Mouse (Mus musculus) kidney, embryonic 16.5 days (tissue): ENCODE measurements around the gene Olfr1025-ps1. TPM values are rescaled to one million over a fixed set of nuclear protein-coding genes. Genes with fewer than 3 reads are reported as not detected.

Experiments
- ATAC-seq: fragments of 200-750 bp; cut with Nextera tagmentation; 2 replicates; pipeline ENCODE4 v1.8.0; 2017; ENCODE audit warnings: moderate TSS enrichment; ENCODE audit not compliant: low FRiP score, low TSS enrichment
- H3K27ac ChIP-seq: fragments of 300-500 bp; sonication (generic); 2 replicates; pipeline ENCODE4 v1.5.1; 2014; ENCODE audit warnings: low read length
- H3K27me3 ChIP-seq: fragments of 300-500 bp; sonication (generic); 2 replicates; pipeline ENCODE4 v1.6.1; 2014; ENCODE audit warnings: low read length, control low read depth, mixed read lengths; ENCODE audit not compliant: insufficient read depth
- H3K36me3 ChIP-seq: fragments of 300-500 bp; sonication (generic); 2 replicates; pipeline ENCODE4 v1.6.1; 2014; ENCODE audit warnings: low read length, control low read depth, mixed read lengths; ENCODE audit not compliant: insufficient read depth
- H3K4me1 ChIP-seq: fragments of 300-500 bp; sonication (generic); 2 replicates; pipeline ENCODE4 v1.6.1; 2014; ENCODE audit warnings: low read length, control low read depth, mixed read lengths; ENCODE audit not compliant: insufficient read depth
- H3K4me2 ChIP-seq: fragments of 300-500 bp; sonication (generic); replicated peaks from 2 replicates; pipeline ENCODE4 v1.6.1; 2014; ENCODE audit warnings: low read depth, low read length
- H3K4me3 ChIP-seq: fragments of 300-500 bp; sonication (generic); 2 replicates; pipeline ENCODE4 v1.5.1; 2014; ENCODE audit warnings: mild to moderate bottlenecking, low read length
- H3K9ac ChIP-seq: fragments of 300-500 bp; sonication (generic); replicated peaks from 2 replicates; pipeline ENCODE4 v1.6.1; 2014; ENCODE audit warnings: low read length
- H3K9me3 ChIP-seq: fragments of 300-500 bp; sonication (generic); 2 replicates; pipeline ENCODE4 v1.6.1; 2016; ENCODE audit warnings: low read length, control low read depth
- WGBS: fragments of 180-500 bp; shearing (Covaris S2); extraction: QIAGEN DNeasy Blood & Tissue Kit; methylation state at CpG from one replicate; pipeline ENCODE4 v1.1.7; 2014; 5-methylcytosine and 5-hydroxymethylcytosine counted together
- polyA plus RNA-seq: library from polyadenylated mRNA; unstranded; fragments of >200 nt; fragmentation: Nextera tagmentation; extraction: Ambion mirVana; gene quantifications from 2 replicates; pipeline ENCODE4 v1.2.1, GENCODE M21; 2015

The Olfr1025-ps1 gene
- polyA plus RNA-seq, result not detected in 2 replicates

- H3K4me3 ChIP-seq, result no peak within 1 kb of the TSS
- H3K4me1 ChIP-seq, result no peaks in the 10 kb centered on the region
- H3K36me3 ChIP-seq, result no peaks in the 10 kb centered on the region
- H3K9me3 ChIP-seq, result no peaks in the 10 kb centered on the region; the same call in 1 of the 2 replicates
- H3K9ac ChIP-seq, result no peak within 1 kb of the TSS
- no peak within 1 kb of the TSS for H3K4me2 ChIP-seq
- H3K27me3 ChIP-seq, result no peaks in the 10 kb centered on the region
- H3K27ac ChIP-seq, result no peak within 1 kb of the TSS
- 43% methylated on average over 1 of the region's 1 CpGs for WGBS
- ATAC-seq, result no peak
Observed at GRCm38 (mm10) chr2:85914893-85915292, at the start of gene Olfr1025-ps1. TSS of gene Olfr1025-ps1 (plus strand) at chr2:85915193.

- Histone ChIP-seq H3K36me3 (no peaks in the 10 kb centered on the region), H3K4me3 (no peak within 1 kb of the TSS), H3K27ac (no peak within 1 kb of the TSS), H3K4me2 (no peak within 1 kb of the TSS), H3K27me3 (no peaks in the 10 kb centered on the region), H3K4me1 (no peaks in the 10 kb centered on the region), H3K9me3 (no peaks in the 10 kb centered on the region), H3K9ac (no peak within 1 kb of the TSS)
- no peak for ATAC-seq
- WGBS, result 53% methylated on average over 2 of the region's 2 CpGs
Observed at GRCm38 (mm10) chr2:85868294-85868693, 46.7 kb upstream of the Olfr1025-ps1 start, which contains the start of gene Olfr1022. TSS of gene Olfr1022 (plus strand) at chr2:85868594.

- no peak within 1 kb of the TSS for H3K9ac ChIP-seq
- 76% methylated on average over 2 of the region's 2 CpGs for WGBS
- H3K4me1 ChIP-seq, result no peaks in the 10 kb centered on the region
- H3K4me3 ChIP-seq, result no peak within 1 kb of the TSS
- H3K27ac ChIP-seq, result no peak within 1 kb of the TSS
- ATAC-seq, result no peak
- H3K36me3 ChIP-seq, result no peaks in the 10 kb centered on the region
- no peaks in the 10 kb centered on the region for H3K9me3 ChIP-seq
- H3K4me2 ChIP-seq, result no peak within 1 kb of the TSS
- H3K27me3 ChIP-seq, result no peaks in the 10 kb centered on the region
Observed at GRCm38 (mm10) chr2:85885340-85885739, 29.7 kb upstream of the Olfr1025-ps1 start, which contains the start of gene Olfr1023. TSS of gene Olfr1023 (plus strand) at chr2:85885640.

- Histone ChIP-seq H3K36me3 (no peaks in the 10 kb centered on the region), H3K9me3 (no peaks in the 10 kb centered on the region; the same call in 1 of the 2 replicates), H3K4me1 (no peaks in the 10 kb centered on the region), H3K27ac (no peak within 1 kb of the TSS), H3K4me2 (no peak within 1 kb of the TSS), H3K27me3 (no peaks in the 10 kb centered on the region), H3K4me3 (no peak within 1 kb of the TSS), H3K9ac (no peak within 1 kb of the TSS)
- 84% methylated on average over 3 of the region's 3 CpGs for WGBS
- no peak for ATAC-seq
Observed at GRCm38 (mm10) chr2:85904952-85905351, 10.0 kb upstream of the Olfr1025-ps1 start, which contains the start of gene Olfr1024. TSS of gene Olfr1024 (minus strand) at chr2:85905052.

- Histone ChIP-seq H3K9me3 (no peaks in the 10 kb centered on the region; the same call in 1 of the 2 replicates), H3K4me1 (no peaks in the 10 kb centered on the region), H3K9ac (no peak overlapping the region), H3K4me2 (no peak overlapping the region), H3K27me3 (no peaks in the 10 kb centered on the region), H3K27ac (no peak overlapping the region), H3K4me3 (no peak overlapping the region), H3K36me3 (no peaks in the 10 kb centered on the region)
- no peak for ATAC-seq
Observed at GRCm38 (mm10) chr2:85913197-85913596, 1.8 kb upstream of the Olfr1025-ps1 start.

- no peak within 1 kb of the TSS for H3K27ac ChIP-seq
- WGBS, result 86% methylated on average over 3 of the region's 3 CpGs
- ATAC-seq, result no peak
Observed at GRCm38 (mm10) chr2:85921258-85921657, 6.3 kb downstream of the Olfr1025-ps1 start, which contains the start of gene Olfr1026. TSS of gene Olfr1026 (plus strand) at chr2:85921558.

GRCm38 (mm10) chr2:85950137-85950536, 35.1 kb downstream of the Olfr1025-ps1 start, which contains the start of gene Olfr1028:
TSS of gene Olfr1028 (plus strand) at chr2:85950437.
- no peak within 1 kb of the TSS for H3K4me3 ChIP-seq
- H3K4me2 ChIP-seq, result no peak within 1 kb of the TSS
- no peak within 1 kb of the TSS for H3K27ac ChIP-seq
- 71% methylated on average over 1 of the region's 1 CpGs for WGBS
- H3K36me3 ChIP-seq, result no peaks in the 10 kb centered on the region
- H3K9ac ChIP-seq, result no peak within 1 kb of the TSS
- no peaks in the 10 kb centered on the region for H3K4me1 ChIP-seq
- ATAC-seq, result no peak
- no peaks in the 10 kb centered on the region for H3K9me3 ChIP-seq
- no peaks in the 10 kb centered on the region for H3K27me3 ChIP-seq

More at GRCm38 (mm10) chr2:85921258-85921657, 6.3 kb downstream of the Olfr1025-ps1 start, which contains the start of gene Olfr1026:
- H3K27me3 ChIP-seq, result no peaks in the 10 kb centered on the region
- no peaks in the 10 kb centered on the region for H3K9me3 ChIP-seq
- H3K36me3 ChIP-seq, result no peaks in the 10 kb centered on the region
- no peak within 1 kb of the TSS for H3K4me3 ChIP-seq
- no peak within 1 kb of the TSS for H3K4me2 ChIP-seq
- H3K9ac ChIP-seq, result no peak within 1 kb of the TSS
- no peaks in the 10 kb centered on the region for H3K4me1 ChIP-seq

Other genes starting within 250 kb of the Olfr1025-ps1 start
- gene Olfr1006, start 236.4 kb upstream of the Olfr1025-ps1 start, polyA plus RNA-seq, result not detected in 2 replicates
- gene Olfr1008, start 225.8 kb upstream of the Olfr1025-ps1 start, polyA plus RNA-seq, result not detected in 2 replicates
- not detected in 2 replicates for gene Olfr1009, start 199.8 kb upstream of the Olfr1025-ps1 start, polyA plus RNA-seq
- not detected in 2 replicates for gene Olfr1012, start 152.4 kb upstream of the Olfr1025-ps1 start, polyA plus RNA-seq
- not detected in 2 replicates for gene Olfr1013, start 148.1 kb upstream of the Olfr1025-ps1 start, polyA plus RNA-seq
- gene Olfr1014, start 142.5 kb upstream of the Olfr1025-ps1 start, polyA plus RNA-seq, result not detected in 2 replicates
- gene Olfr1015, start 133.2 kb upstream of the Olfr1025-ps1 start, polyA plus RNA-seq, result not detected in 2 replicates
- not detected in 2 replicates for gene Olfr1016, start 112.6 kb upstream of the Olfr1025-ps1 start, polyA plus RNA-seq
- gene Olfr1018, start 96.7 kb upstream of the Olfr1025-ps1 start, polyA plus RNA-seq, result not detected in 2 replicates
- gene Olfr1019, start 69.7 kb upstream of the Olfr1025-ps1 start, polyA plus RNA-seq, result not detected in 2 replicates
- not detected in 2 replicates for gene Olfr1020, start 68.2 kb upstream of the Olfr1025-ps1 start, polyA plus RNA-seq
- gene Olfr1022, start 46.6 kb upstream of the Olfr1025-ps1 start, polyA plus RNA-seq, result not detected in 2 replicates
- gene Olfr1023, start 29.6 kb upstream of the Olfr1025-ps1 start, polyA plus RNA-seq, result not detected in 2 replicates
- not detected in 2 replicates for gene Olfr1024, start 10.1 kb upstream of the Olfr1025-ps1 start, polyA plus RNA-seq
- not detected in 2 replicates for gene Olfr1026, start 6.4 kb downstream of the Olfr1025-ps1 start, polyA plus RNA-seq
- not detected in 2 replicates for gene Olfr1028, start 35.2 kb downstream of the Olfr1025-ps1 start, polyA plus RNA-seq
- not detected in 2 replicates for gene Olfr1029, start 58.7 kb downstream of the Olfr1025-ps1 start, polyA plus RNA-seq
- not detected in 2 replicates for gene Olfr1030, start 64.1 kb downstream of the Olfr1025-ps1 start, polyA plus RNA-seq
- not detected in 2 replicates for gene Olfr1031, start 75.1 kb downstream of the Olfr1025-ps1 start, polyA plus RNA-seq
- gene Olfr1032, start 90.3 kb downstream of the Olfr1025-ps1 start, polyA plus RNA-seq, result not detected in 2 replicates
- gene Olfr1033, start 105.4 kb downstream of the Olfr1025-ps1 start, polyA plus RNA-seq, result 3.1 and 4.9 TPM in 2 replicates
- 0.04 and 0.05 TPM in 2 replicates for gene Olfr1034, start 130.7 kb downstream of the Olfr1025-ps1 start, polyA plus RNA-seq
- gene Olfr1036, start 158.8 kb downstream of the Olfr1025-ps1 start, polyA plus RNA-seq, result not detected in 2 replicates
- gene Olfr1037, start 172.2 kb downstream of the Olfr1025-ps1 start, polyA plus RNA-seq, result not detected in 2 replicates
- gene Olfr1039, start 220.7 kb downstream of the Olfr1025-ps1 start, polyA plus RNA-seq, result not detected in 2 replicates
- not detected in 2 replicates for gene Olfr1040, start 231.5 kb downstream of the Olfr1025-ps1 start, polyA plus RNA-seq
- not detected in 2 replicates for gene Olfr1042, start 246.6 kb downstream of the Olfr1025-ps1 start, polyA plus RNA-seq